Mouse (Mus musculus) midbrain, embryonic 12.5 days (tissue): ENCODE measurements at regions not wholly inside any gene's neighbourhood (a gene's known extent, or its start where the extent isn't known, plus 50 kb on each side); places are given as distances from the start of the nearest gene placed in this dataset.

ENCODE experiments used
- ATAC-seq: fragments of 200-750 bp; cut with Nextera tagmentation; 2 replicates; pipeline ENCODE4 v1.8.0; 2017; ENCODE audit warnings: low read depth, moderate TSS enrichment, moderate library complexity; ENCODE audit not compliant: low FRiP score
- H3K27ac ChIP-seq: fragments of 300-500 bp; sonication (generic); replicated peaks from 2 replicates; pipeline ENCODE4 v1.5.1; 2016; ENCODE audit warnings: mild to moderate bottlenecking
- H3K27me3 ChIP-seq: fragments of 300-500 bp; sonication (generic); 2 replicates; pipeline ENCODE4 v1.6.1; 2016; ENCODE audit warnings: mild to moderate bottlenecking
- H3K36me3 ChIP-seq: fragments of 300-500 bp; sonication (generic); 2 replicates; pipeline ENCODE4 v1.6.1; 2016
- H3K4me1 ChIP-seq: fragments of 300-500 bp; sonication (generic); 2 replicates; pipeline ENCODE4 v1.6.1; 2016
- H3K4me2 ChIP-seq: fragments of 300-500 bp; sonication (generic); replicated peaks from 2 replicates; pipeline ENCODE4 v1.6.1; 2016; ENCODE audit warnings: mild to moderate bottlenecking, moderate library complexity
- H3K4me3 ChIP-seq: fragments of 300-500 bp; sonication (generic); 2 replicates; pipeline ENCODE4 v1.5.1; 2016; ENCODE audit warnings: mild to moderate bottlenecking
- H3K9ac ChIP-seq: fragments of 300-500 bp; sonication (generic); replicated peaks from 2 replicates; pipeline ENCODE4 v1.6.1; 2016; ENCODE audit warnings: mild to moderate bottlenecking, moderate library complexity
- H3K9me3 ChIP-seq: fragments of 300-500 bp; sonication (generic); 2 replicates; pipeline ENCODE4 v1.6.1; 2016; ENCODE audit warnings: mild to moderate bottlenecking
- WGBS: fragments of 180-500 bp; shearing (Covaris S2); methylation state at CpG from one replicate; pipeline ENCODE4 v1.1.7; 2016; 5-methylcytosine and 5-hydroxymethylcytosine counted together

DNA sequence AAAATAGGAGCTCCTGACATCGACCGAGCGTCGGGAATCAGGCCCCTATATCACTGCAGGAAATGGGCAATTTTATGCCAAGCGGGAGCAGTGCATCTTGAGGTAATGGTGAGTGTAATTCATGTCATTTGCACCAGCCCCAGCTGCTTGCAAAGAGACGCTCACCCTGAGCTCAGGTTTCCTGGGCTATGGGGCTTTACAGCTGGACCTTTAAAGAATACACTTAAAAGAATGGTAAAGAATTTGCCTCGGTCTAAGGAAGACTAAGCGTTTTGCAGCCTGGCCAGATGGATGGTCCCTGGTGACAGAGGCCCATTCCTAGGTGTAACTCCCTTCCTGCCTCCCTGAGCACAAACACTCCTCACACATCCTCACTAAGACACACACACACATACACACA, 194.2 kb downstream of the Ajap1 start:
- peaks cover 14% of the 10 kb centered on the region; the same call in 1 of the 2 replicates for H3K4me1 ChIP-seq
- peaks cover 2% of the 10 kb centered on the region; the same call in 1 of the 2 replicates for H3K9me3 ChIP-seq
- H3K27me3 ChIP-seq, result peaks cover 5% of the 10 kb centered on the region
- H3K4me2 ChIP-seq, result no peak overlapping the region
- H3K9ac ChIP-seq, result no peak overlapping the region
- H3K36me3 ChIP-seq, result no peaks in the 10 kb centered on the region
- ATAC-seq, result no peak
- no peak overlapping the region for H3K27ac ChIP-seq
- WGBS, result 79% methylated on average over 8 of the region's 8 CpGs
- no peak overlapping the region for H3K4me3 ChIP-seq

DNA sequence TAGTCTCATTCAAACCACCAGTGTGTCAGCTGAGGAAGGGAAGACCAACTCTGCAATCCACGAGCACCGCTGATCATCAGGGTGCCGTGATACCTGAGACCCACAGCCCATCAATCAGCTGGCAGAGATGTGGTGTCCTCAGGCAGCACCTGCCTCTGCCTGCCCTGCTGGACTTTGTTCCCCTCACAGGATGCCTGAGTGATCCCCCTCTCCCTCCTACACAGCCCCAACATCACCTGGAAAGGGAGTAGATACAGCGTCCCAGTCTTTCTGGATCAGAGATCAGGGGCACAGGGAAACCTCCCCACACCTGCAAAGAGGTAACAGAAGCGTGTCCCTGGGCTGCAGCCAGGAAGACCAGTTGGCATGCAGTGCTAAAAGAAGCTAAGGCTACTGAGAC, 198.4 kb downstream of the Ajap1 start:
- Histone ChIP-seq H3K27ac (no peak overlapping the region), H3K36me3 (no peaks in the 10 kb centered on the region), H3K9ac (no peak overlapping the region), H3K27me3 (no peaks in the 10 kb centered on the region), H3K4me1 (no peaks in the 10 kb centered on the region), H3K9me3 (peaks cover 3% of the 10 kb centered on the region; the same call in 1 of the 2 replicates), H3K4me2 (no peak overlapping the region), H3K4me3 (no peak overlapping the region)
- 90% methylated on average over 5 of the region's 5 CpGs for WGBS
- no peak for ATAC-seq

DNA sequence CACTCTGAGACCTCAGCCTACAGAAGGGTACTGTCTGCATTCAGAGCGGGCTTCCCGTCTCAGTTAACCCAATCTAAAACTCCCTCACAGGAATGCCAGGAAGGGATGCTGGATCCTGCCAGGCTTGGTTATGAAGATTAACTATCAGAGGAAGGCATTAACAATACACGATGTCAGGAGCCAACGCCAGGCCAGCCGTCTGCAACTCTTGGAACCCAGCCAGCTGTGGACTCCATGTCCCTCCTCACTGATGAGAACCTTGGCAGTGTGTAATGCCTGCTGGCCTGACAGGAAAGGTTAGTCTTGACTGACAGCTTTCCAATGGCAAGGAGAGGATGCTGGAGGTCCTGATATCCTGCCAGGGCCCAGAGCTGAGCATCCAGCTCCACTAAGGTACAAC, 206.0 kb downstream of the Ajap1 start:
- Histone ChIP-seq H3K4me3 (no peak overlapping the region), H3K36me3 (no peaks in the 10 kb centered on the region), H3K4me1 (peaks cover 4% of the 10 kb centered on the region), H3K4me2 (no peak overlapping the region), H3K9me3 (no peaks in the 10 kb centered on the region), H3K9ac (no peak overlapping the region), H3K27ac (no peak overlapping the region), H3K27me3 (no peaks in the 10 kb centered on the region)
- ATAC-seq, result no peak
- WGBS, result 80% methylated on average over 5 of the region's 5 CpGs

DNA sequence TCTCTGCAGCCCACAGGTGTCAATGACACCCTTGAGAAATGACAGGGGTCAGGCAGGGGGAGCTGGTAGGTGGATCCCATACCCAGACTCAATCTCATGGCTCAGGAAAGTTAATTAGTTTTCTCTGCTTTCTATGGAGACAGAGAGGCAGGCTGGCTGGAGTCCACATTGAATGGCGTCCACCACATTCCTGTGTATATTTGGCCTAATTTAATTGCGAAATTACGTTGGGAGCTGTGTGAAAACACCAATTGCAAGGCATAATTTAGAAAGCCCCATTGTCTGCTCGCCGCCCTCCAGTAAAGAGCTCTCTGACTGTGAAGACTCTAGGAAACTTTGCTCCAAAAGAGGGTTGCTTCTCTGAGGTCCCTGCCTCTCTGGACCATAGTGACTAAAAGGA, 211.2 kb downstream of the Ajap1 start:
- ATAC-seq, result no peak
- Histone ChIP-seq H3K9ac (no peak overlapping the region), H3K4me3 (no peak overlapping the region), H3K36me3 (no peaks in the 10 kb centered on the region), H3K4me1 (peaks cover 8% of the 10 kb centered on the region), H3K9me3 (no peaks in the 10 kb centered on the region), H3K27me3 (0 out of 2 replicates have a peak, but pooled peaks cover 3% of the 10 kb centered on the region), H3K4me2 (no peak overlapping the region), H3K27ac (no peak overlapping the region)
- 43% methylated on average over 5 of the region's 5 CpGs for WGBS

DNA sequence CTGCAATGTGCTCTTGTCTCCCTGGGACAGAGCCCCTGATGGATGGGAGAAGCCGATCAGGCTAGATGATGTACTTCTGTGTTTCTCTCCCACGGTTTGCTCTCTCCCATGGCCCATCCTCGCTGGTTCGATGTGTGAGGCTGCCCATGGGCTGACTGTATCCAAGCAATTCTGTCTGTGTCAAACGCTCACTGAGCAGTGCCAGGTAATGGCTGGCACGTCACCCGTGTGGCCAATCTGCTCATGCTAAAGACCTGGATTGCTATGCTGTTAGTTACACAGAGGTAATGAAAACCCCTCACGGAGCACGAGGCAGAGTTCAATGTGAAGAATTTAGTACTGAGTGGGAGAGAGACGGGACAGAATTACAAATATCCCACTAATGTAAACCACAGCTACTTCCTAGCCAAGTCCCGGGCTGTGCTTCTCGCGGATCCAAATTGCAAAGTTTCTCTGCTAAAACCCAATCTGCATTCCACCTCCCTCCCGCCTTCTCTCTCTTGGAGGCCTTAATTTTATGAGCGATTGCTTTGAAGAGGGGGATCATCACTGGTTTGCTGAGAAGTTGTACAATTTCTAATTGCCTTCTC, 219.3 kb downstream of the Ajap1 start:
- Histone ChIP-seq H3K36me3 (no peaks in the 10 kb centered on the region), H3K27me3 (no peaks in the 10 kb centered on the region), H3K9me3 (0 out of 2 replicates have a peak, but pooled peaks cover 4% of the 10 kb centered on the region), H3K4me3 (no peak overlapping the region), H3K4me1 (no peaks in the 10 kb centered on the region), H3K9ac (no peak overlapping the region), H3K27ac (no peak overlapping the region), H3K4me2 (no peak overlapping the region)
- no peak for ATAC-seq
- 85% methylated on average over 15 of the region's 15 CpGs for WGBS

DNA sequence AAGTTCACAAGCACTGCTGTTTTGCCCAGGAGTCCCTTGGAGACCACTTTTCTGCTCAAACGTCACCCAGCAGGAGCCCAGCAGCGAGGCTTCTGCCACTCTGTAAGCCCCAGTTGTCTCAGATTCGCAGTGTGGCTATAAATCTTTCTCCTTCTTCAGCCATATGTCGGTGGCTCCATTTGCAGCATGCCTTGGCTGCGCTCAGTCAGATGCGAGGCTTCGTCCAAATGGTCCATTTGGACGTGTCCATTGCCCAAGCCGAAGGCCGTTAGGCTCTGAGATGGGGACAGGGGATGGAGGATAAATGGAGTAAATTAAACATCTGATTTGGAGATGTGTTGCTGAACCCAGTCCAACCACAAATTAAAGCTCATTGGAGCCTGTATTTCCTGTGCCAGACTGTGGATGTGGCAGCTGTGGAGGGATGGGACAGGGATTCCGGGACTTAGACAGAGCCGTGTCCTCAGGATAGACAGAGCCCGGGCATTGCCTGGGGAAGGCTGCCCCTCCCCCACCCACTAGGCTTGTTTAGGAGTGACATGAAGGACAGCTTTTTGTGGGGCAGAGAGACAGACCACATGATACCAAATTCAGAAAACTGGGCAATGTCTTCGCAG, 221.6 kb downstream of the Ajap1 start:
- H3K27ac ChIP-seq, result no peak overlapping the region
- no peak for ATAC-seq
- no peak overlapping the region for H3K9ac ChIP-seq
- no peaks in the 10 kb centered on the region for H3K27me3 ChIP-seq
- 0 out of 2 replicates have a peak, but pooled peaks cover 4% of the 10 kb centered on the region for H3K9me3 ChIP-seq
- no peaks in the 10 kb centered on the region for H3K4me1 ChIP-seq
- 84% methylated on average over 14 of the region's 14 CpGs for WGBS
- H3K36me3 ChIP-seq, result no peaks in the 10 kb centered on the region
- no peak overlapping the region for H3K4me3 ChIP-seq
- H3K4me2 ChIP-seq, result no peak overlapping the region

DNA sequence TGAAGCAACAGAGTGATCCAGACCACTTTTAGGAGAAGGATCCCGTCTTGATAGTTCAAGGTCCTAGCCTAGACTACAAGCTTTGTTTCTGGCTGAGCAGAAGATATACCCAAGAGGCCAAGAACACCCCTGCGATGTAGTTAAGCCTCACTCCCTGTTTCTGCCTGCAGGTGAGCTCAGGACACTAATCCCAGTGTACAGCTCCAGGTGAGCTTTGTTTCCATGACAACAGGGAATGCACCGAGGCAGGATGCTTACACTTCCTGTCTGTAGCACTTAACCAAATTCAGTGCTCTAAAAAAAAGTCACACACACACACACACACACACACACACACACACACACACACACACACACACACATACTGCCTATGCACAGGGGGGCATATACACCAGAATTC, 230.7 kb downstream of the Ajap1 start:
- Histone ChIP-seq H3K36me3 (no peaks in the 10 kb centered on the region), H3K4me3 (no peak overlapping the region), H3K27ac (no peak overlapping the region), H3K4me2 (no peak overlapping the region), H3K9ac (no peak overlapping the region), H3K4me1 (peaks cover 10% of the 10 kb centered on the region; the same call in 1 of the 2 replicates), H3K9me3 (no peaks in the 10 kb centered on the region), H3K27me3 (no peaks in the 10 kb centered on the region)
- ATAC-seq, result no peak
- 68% methylated on average over 3 of the region's 3 CpGs for WGBS

DNA sequence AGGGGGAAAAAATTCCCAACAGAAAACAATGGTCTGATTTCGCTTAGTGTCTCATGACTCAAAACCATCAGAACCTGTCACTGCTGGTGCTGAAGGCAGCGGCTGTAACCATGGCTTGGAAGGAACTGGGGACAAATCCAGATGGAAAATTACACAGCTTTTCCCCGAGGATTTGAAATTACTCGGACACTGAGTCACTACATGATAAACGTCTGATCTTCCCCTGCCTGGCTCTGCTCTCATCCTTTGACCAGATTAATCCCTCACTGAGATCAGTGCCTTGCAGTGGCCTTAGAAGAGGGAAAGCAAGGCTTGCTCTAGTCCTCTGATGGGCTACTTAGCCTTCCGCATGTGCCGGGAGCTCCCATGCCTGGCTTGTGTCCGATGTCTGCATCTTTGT, 231.3 kb downstream of the Ajap1 start:
- Histone ChIP-seq H3K4me1 (peaks cover 10% of the 10 kb centered on the region; the same call in 1 of the 2 replicates), H3K9me3 (no peaks in the 10 kb centered on the region), H3K9ac (no peak overlapping the region), H3K27ac (no peak overlapping the region), H3K27me3 (no peaks in the 10 kb centered on the region), H3K36me3 (no peaks in the 10 kb centered on the region), H3K4me3 (no peak overlapping the region), H3K4me2 (no peak overlapping the region)
- ATAC-seq, result no peak
- WGBS, result 45% methylated on average over 8 of the region's 8 CpGs

DNA sequence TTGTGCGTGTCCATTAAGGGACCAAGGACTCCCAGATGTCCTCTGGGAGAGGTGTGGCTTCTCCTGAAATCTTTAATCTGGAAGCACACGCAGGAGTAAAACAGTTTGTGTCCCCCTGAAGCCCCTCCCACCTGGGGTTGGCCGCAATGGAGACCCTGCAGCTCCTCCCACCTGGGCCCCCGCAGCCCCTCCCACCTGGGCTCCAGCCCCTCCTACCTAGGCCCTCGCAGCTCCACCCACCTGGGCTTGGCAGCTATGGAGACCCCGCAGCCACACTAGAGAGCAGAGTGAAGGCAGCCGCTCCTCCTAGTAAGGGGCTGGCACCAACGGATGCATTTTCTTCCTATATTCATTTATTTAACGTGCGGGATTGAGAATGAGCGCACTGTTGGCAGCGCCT, 245.9 kb downstream of the Ajap1 start:
- H3K4me2 ChIP-seq, result peak overlapping the region; percentile 20
- WGBS, result 14% methylated on average over 12 of the region's 12 CpGs

DNA sequence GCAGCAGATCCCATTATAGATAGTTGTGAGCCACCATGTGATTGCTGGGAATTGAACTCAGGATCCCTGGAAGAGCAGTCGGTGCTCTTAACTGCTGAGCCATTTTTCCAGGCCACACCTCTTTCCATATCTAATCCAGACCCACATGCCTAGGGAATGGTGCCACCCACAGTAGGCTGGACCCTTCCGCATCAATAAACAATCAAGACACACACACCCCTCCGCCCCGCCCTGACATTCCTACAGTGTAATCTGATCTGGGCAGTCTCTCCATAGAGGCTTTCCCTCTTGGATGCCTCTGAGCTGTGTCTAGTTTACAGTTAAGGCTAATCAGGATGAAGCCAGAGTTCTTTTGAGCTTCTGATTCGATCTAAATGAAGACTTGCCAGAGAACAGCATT, 248.8 kb downstream of the Ajap1 start:
- 76% methylated on average over 5 of the region's 5 CpGs for WGBS
- no peaks in the 10 kb centered on the region for H3K36me3 ChIP-seq
- H3K9me3 ChIP-seq, result peaks cover 4% of the 10 kb centered on the region; the same call in 1 of the 2 replicates
- peaks cover 35% of the 10 kb centered on the region for H3K27me3 ChIP-seq
- no peak for ATAC-seq
- no peak overlapping the region for H3K27ac ChIP-seq
- H3K9ac ChIP-seq, result no peak overlapping the region
- H3K4me3 ChIP-seq, result no peak overlapping the region
- peaks cover 6% of the 10 kb centered on the region; the same call in 1 of the 2 replicates for H3K4me1 ChIP-seq
- no peak overlapping the region for H3K4me2 ChIP-seq

More for the DNA sequence above, 245.9 kb downstream of the Ajap1 start:
- H3K4me1 ChIP-seq, result peaks cover 7% of the 10 kb centered on the region
- no peak overlapping the region for H3K4me3 ChIP-seq
- H3K9ac ChIP-seq, result no peak overlapping the region
- no peak for ATAC-seq
- no peaks in the 10 kb centered on the region for H3K36me3 ChIP-seq
- H3K27ac ChIP-seq, result no peak overlapping the region
- peaks cover 4% of the 10 kb centered on the region; the same call in 1 of the 2 replicates for H3K9me3 ChIP-seq
- peaks cover 33% of the 10 kb centered on the region for H3K27me3 ChIP-seq

DNA sequence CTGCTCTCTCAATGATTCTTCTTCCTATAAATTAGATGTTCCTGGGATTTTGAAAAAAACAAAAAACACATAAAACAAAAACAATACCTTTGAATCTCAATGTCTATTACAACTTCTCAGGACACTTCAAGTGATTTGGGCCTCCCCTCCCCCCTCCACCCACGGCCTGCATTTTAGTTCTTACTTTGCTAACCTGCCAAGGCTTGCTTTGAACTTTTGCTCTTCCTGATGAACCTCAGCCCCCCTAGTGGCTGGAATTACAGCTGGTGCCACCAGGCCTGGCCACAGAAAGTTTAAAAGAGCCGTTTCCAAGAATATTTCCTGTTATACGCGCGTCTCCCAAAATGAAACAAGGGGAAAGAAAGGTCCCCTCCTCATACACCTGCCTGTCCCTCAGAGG, 253.4 kb downstream of the Ajap1 start:
- Histone ChIP-seq H3K9ac (no peak overlapping the region), H3K27ac (no peak overlapping the region), H3K4me2 (no peak overlapping the region), H3K4me3 (no peak overlapping the region), H3K36me3 (no peaks in the 10 kb centered on the region), H3K27me3 (peaks cover 27% of the 10 kb centered on the region; the same call in 1 of the 2 replicates), H3K4me1 (peaks cover 9% of the 10 kb centered on the region; the same call in 1 of the 2 replicates), H3K9me3 (peaks cover 4% of the 10 kb centered on the region; the same call in 1 of the 2 replicates)
- ATAC-seq, result no peak
- WGBS, result 64% methylated on average over 5 of the region's 5 CpGs

DNA sequence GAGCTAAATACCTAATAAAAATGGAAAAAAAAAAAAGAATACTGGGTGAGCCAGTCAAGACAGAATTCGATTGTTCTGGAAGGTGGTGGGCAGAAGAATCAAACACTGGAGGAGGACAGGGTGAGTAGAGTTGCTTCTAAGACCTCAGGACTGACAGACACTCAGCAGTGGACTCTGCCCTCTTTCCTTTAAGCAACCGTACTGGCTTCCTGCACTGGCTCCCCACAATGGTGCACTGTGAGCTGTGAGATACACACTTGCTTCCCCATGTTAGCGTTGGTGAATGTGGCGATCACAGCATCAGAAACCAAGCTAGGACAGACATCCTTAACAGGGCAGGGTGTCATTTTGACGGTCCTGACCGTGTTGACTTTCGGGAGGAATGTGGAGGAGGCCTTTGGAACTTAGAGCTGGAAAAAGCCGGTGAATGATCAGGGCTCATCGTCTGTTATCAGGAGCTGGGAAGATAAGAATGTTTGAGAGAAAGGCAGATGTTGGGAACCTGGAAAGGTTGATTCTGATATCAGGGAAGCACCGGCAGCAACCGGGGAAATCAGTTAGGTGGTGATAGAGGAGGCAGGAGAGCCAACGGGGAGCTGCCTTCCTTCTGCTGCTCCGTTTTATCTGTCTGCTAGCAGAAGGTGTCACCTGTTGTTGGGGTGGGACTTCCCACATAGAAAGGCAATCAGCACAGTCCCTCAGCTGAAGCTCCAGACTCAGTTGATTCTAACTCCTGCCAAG, 254.8 kb downstream of the Ajap1 start:
- Histone ChIP-seq H3K4me1 (peaks cover 9% of the 10 kb centered on the region; the same call in 1 of the 2 replicates), H3K27ac (no peak overlapping the region), H3K9ac (no peak overlapping the region), H3K36me3 (no peaks in the 10 kb centered on the region), H3K27me3 (peaks cover 32% of the 10 kb centered on the region), H3K4me3 (no peak overlapping the region), H3K4me2 (no peak overlapping the region), H3K9me3 (no peaks in the 10 kb centered on the region)
- 82% methylated on average over 13 of the region's 13 CpGs for WGBS
- no peak for ATAC-seq
